Mouse (Mus musculus) testis, postnatal 14 days (tissue): ENCODE results near the gene Ttc3.
A peak's percentile ranks its signal among the peaks of the same experiment; 100 is the strongest.
"Not testable (repeated sequence)": the region's sequence is repeated elsewhere in the genome, so short reads cannot be mapped to it uniquely, and the experiment has no call there.

Source experiments
- DNase-seq: peaks from one replicate; pipeline ENCODE4 v3.0.0; 2021; ENCODE audit warnings: low spot score

Gene Ttc3

GRCm38 (mm10) chr16:94435495-94436234 lies 65.2 kb downstream of the Ttc3 start:
- no peak for DNase-seq

DNA sequence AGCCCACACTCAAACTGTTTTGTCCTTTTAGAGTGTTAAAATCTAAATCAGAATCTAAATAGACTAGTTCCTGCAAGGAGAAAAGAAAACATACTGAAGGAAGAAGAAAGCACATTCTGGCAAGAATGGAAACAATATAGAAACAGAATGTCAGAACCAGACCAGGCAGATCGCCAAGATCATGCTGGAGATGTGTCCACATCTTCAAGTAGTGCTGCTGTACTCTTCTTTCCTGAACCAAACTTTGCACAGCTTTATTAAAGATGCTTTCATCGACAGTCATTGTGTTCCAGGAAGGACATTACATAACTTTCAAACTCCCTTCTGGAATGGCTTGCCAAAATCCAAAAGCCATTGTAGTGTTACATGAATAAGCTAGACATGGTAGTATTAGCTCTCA lies 66.4 kb downstream of the Ttc3 start:
- DNase-seq = no peak

- no peak for DNase-seq
Measured at GRCm38 (mm10) chr16:94441361-94441760, 70.9 kb downstream of the Ttc3 start.

GRCm38 (mm10) chr16:94449151-94449550 lies 78.7 kb downstream of the Ttc3 start:
- no peak for DNase-seq

DNA sequence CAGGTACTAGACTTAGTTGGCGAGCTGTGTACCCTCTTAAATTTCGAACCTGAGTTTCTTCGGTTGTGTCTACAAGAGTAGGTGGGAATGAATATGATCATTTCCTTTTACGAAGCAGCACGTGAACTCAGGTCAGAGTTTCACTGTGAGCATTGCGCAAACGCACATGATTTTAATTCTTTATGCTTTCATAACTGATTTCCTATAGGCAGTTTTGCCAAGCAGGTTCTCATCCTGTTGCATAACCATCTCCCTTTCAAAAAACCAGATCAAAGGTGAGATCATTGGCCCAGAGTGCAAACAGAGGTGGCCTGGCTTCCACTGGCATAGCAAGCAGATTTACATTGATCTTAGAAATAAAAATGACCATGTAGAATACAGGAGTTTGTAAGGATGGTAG lies 79.2 kb downstream of the Ttc3 start:
- DNase-seq = no peak

GRCm38 (mm10) chr16:94451545-94452488 lies 81.4 kb downstream of the Ttc3 start:
- no peak for DNase-seq

DNA sequence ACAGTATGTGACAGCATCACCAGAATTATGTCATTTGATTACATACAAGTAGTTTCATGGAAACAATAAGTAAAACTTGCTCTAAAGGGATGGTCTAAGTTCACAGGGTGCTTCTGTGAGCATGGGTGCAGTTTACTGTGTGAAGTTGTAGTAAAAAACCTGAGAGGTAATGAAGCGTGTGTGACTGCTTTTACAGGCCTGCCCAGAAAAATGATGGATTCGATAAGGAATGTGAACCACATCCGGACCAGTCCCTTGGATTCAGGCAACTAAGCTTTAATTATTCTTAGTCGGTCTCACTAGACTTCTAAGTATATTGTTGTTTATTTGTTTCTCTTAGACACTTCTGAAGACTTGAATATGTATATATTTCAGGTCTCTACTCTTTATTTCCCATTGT lies 82.3 kb downstream of the Ttc3 start:
- no peak for DNase-seq

GRCm38 (mm10) chr16:94454146-94454545 lies 83.7 kb downstream of the Ttc3 start:
- no peak for DNase-seq

DNA sequence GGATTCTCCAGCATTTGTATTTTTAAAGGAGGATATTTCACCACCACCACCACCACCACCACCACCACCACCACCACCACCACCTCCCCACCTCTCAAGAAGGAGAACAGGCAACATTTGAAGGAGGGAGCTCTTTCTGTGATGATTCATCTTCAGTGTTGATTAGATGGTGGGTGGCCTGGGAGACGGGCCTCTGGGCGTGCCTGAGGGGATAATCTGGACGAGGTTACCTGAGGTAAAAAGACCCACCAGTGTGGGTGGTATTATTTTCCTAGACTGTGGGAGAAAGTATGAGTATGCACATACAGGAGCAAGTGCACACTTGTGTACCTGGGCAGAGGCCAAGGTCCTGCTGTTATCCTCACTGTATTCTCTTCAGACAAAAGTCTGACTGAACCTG lies 93.6 kb downstream of the Ttc3 start:
- DNase-seq = no peak

DNA sequence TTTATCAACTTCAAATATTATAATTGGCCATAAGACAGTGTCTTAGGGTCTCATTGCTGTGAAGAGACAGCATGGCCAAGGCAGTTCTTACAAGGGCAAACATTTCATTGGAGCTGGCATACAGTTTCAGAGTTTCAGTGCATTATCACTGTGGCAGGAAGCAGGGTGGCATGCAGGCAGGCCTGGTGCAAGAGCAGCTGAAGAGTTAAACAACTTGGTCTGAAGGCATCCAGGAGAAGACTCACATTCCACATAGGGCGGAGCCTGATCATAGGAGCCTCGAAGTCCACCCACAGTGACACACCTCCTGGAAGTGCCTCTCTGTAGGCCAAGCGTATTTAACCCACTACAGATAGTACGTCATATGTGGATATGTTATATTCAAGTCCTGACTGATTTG lies 95.5 kb downstream of the Ttc3 start:
- no peak for DNase-seq

DNA sequence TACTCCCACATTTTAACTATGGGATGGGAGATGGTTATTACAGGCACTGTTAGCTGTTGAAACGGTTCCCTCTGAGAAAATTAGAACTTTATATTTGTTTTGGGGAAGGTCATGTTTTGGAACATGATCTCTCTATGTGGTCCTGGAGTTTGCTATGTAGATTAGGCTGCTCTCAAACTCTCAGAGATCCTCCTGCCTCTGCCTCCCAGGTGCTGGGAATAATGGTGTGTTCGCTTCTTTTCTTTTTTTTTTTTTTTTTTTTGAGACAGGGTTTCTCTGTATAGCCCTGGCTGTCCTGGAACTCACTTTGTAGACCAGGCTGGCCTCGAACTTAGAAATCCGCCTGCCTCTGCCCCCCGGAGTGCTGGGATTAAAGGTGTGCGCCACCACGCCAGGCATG lies 95.9 kb downstream of the Ttc3 start:
- not testable (repeated sequence) for DNase-seq

GRCm38 (mm10) chr16:94467337-94468055 lies 97.1 kb downstream of the Ttc3 start:
- DNase-seq = no peak

GRCm38 (mm10) chr16:94468391-94468790 lies 98.0 kb downstream of the Ttc3 start:
- DNase-seq = no peak

GRCm38 (mm10) chr16:94472515-94472951 lies 102.1 kb downstream of the Ttc3 start:
- DNase-seq = peak; percentile 49

- no peak for DNase-seq
Measured at GRCm38 (mm10) chr16:94473086-94473822, 102.8 kb downstream of the Ttc3 start.

DNA sequence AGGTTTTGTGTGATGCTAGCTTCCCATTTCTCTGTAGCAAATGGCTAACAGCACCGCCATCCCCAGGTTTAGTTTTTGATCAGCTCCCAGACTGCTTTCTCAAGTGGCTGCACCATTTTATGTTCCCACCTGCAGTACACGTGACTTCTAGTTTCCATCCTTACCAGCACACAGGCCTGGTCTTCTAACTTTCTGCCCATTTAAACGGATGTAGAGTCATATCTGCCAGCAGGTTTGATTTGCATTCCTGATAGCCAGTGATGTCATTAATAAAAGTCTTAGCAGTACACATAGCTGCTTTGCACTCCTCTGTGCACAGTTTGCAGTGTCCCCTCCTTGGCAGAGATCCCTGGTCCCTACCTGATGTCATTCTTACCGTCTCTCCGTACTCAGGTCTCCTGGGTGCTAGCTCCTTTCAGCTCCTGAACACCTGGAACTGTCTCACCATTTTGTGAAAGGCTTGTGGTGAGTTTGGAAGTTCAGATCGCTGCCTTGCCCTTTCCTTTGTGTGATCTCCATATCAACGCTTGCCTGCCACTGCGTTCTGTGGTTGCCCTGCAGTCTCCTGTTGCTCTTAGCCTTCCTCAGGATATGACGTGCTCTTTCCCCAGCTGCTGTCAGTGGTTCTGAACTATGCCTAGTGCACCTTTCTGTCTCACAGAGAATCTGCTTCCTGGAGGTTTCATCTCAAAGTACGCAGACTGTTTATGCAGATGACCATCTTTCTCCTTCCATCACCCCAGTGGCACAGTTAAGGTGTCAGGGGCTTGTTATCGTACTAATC lies 114.5 kb downstream of the Ttc3 start:
- no peak for DNase-seq

- DNase-seq = no peak
Measured at GRCm38 (mm10) chr16:94487341-94487740, 116.9 kb downstream of the Ttc3 start.

GRCm38 (mm10) chr16:94489326-94489725 lies 118.9 kb downstream of the Ttc3 start:
- DNase-seq = no peak

- DNase-seq = not testable (repeated sequence)
Measured at GRCm38 (mm10) chr16:94497176-94497575, 126.8 kb downstream of the Ttc3 start.

- no peak for DNase-seq
Measured at GRCm38 (mm10) chr16:94497911-94498310, 127.5 kb downstream of the Ttc3 start.

- DNase-seq = no peak
Measured at GRCm38 (mm10) chr16:94504192-94504591, 133.8 kb downstream of the Ttc3 start.
